Mouse (Mus musculus) heart, adult 2 months (tissue): Measurements from ENCODE around the gene Gcc1.

Experiments used
- CTCF ChIP-seq: fragments of 200-600 bp; IDR thresholded peaks from 2 replicates; pipeline ENCODE4 v1.8.1; 2022; ENCODE audit warnings: antibody characterized with exemption, mild to moderate bottlenecking, moderate library complexity
- EP300 ChIP-seq: fragments of 200-500 bp; IDR thresholded peaks from 2 replicates; pipeline ENCODE4 v1.6.1; 2011; ENCODE audit warnings: low read depth, low read length, control low read depth; ENCODE audit not compliant: insufficient read depth

GRCm38 (mm10) chr6:28431538-28431855, 3.3 kb upstream of the Gcc1 start:
- TF ChIP-seq EP300 (no peak), CTCF (no peak)
